Mouse (Mus musculus) adrenal gland, adult 8-10 months (tissue): ENCODE measurements around the gene Rreb1. TPM values are rescaled to one million over a fixed set of nuclear protein-coding genes. Genes with fewer than 3 reads are reported as not detected.
A peak's percentile ranks its signal among the peaks of the same experiment; 100 is the strongest.

Source experiments
- DNase-seq: peaks from one replicate; pipeline ENCODE4 v3.0.0; 2022
- total RNA-seq, 4 experiments: library from RNA; stranded (reverse); gene quantifications; 2 replicates each; pipeline ENCODE4 v1.2.4; 2022

Gene Rreb1
- total RNA-seq, 4 experiments from 2014 or later, result 53.1 to 74.5 (median 62.9) TPM

DNA sequence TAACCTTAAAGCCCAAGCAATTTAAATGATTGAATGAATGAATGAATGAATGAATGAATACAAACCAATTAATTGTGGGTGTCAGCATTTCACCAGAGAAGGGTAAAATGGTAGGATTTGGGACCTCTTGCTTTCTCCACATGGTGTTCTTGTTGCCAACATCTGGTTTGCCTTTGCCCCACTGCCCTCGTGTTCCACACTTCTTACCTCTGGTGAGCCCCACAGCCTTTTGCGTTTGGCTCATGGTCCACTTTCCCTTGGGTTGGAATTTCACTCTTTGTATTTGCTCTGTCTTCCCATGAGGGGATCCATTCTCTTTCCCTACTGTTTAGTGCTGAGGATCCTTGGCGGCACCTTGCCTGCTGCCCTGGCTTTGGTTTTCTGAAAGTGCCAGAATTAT, 99.0 kb downstream of the Rreb1 start:
- no peak for DNase-seq

GRCm38 (mm10) chr13:37878918-37879331, 100.7 kb downstream of the Rreb1 start:
- no peak for DNase-seq

DNA sequence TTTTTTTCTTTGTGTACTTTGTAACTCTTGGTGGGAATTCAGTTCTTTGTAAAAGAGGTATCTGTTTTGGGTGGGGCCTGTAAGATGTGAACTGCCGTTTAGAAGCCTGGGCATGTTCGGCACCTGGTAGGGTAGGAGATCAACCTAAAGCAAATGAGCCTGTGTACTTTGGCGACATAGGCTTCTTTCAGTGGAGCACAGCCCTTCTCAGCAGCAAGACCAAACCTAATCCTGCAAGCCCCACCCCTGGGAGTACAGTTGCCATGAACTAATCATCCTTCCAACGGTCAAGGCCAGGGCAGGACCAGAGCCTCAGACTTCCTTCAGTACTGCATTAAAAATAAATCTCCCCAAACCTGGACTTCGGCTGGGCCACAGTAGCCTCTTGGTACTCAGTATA, 101.4 kb downstream of the Rreb1 start:
- peak; percentile 64 for DNase-seq

GRCm38 (mm10) chr13:37880035-37880434, 101.8 kb downstream of the Rreb1 start:
- no peak for DNase-seq

DNA sequence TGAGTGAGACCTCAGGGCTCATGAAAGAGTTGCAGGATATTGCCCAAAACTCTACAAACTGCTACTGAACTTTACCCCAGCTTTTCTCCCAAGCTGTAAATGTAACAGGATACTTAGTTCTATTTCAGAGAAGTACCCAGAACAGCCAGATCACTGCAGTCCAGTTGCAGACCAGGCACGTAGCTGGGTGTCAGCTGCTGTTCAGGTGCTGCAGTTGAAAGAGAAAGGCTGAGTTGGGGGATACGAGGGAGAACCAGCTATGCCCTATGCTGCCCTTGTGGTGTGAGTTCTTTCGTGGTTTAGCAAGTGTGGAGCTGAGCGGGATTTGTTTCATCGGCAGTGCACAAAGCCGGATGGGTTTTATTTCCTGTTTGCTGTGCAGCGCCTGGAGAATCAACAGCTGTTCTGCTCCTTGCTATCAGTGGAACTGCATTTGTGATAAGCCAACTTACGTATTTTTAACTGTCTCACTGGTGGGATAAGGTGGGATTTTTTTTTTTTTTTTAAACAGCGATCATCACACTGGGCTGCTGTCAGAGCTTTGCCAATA, 102.5 kb downstream of the Rreb1 start:
- no peak for DNase-seq

- DNase-seq, result peak; percentile 62
Observed at GRCm38 (mm10) chr13:37882521-37882920, 104.3 kb downstream of the Rreb1 start.

DNA sequence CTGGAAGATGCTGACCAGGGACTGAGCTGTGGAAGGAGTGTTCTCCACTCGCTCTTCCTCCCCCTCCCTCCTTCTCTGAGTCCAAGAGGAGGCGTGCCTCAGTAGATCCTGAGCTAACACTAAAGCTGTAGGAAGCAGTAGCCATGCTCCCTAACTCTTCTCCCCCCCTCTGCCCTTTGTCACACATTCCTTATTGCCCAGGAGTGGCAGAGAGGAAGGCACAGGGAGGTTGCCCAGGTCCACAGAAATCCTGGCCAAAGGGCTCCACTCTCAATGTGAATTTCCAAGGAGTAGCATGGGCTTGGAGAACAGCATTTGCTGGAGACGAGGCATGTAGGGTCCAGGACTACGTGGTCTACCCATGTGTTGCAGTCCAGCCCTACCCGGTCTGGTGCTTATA, 104.8 kb downstream of the Rreb1 start:
- no peak for DNase-seq

GRCm38 (mm10) chr13:37885392-37885791, 107.2 kb downstream of the Rreb1 start:
- no peak for DNase-seq

DNA sequence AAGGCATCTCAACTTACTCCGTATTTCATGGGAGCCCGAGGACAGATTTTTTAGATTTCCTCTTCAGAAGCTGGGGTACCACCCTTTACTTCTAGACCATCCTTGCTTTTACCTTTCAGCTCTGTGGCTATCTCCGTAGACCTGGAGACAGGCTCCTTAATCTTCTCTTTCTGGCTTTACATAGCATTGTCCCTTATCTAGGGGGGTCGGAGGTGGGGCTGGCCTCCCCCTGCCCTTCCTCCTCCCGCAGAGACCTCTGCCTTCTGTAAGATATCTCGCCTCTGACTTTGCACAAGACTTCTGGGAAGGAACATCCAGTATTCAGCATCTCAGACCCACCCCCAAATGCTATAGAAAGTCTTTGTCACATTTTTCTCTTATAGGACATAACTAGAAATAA, 107.8 kb downstream of the Rreb1 start:
- DNase-seq, result no peak

- no peak for DNase-seq
Observed at GRCm38 (mm10) chr13:37894756-37895155, 116.6 kb downstream of the Rreb1 start.

DNA sequence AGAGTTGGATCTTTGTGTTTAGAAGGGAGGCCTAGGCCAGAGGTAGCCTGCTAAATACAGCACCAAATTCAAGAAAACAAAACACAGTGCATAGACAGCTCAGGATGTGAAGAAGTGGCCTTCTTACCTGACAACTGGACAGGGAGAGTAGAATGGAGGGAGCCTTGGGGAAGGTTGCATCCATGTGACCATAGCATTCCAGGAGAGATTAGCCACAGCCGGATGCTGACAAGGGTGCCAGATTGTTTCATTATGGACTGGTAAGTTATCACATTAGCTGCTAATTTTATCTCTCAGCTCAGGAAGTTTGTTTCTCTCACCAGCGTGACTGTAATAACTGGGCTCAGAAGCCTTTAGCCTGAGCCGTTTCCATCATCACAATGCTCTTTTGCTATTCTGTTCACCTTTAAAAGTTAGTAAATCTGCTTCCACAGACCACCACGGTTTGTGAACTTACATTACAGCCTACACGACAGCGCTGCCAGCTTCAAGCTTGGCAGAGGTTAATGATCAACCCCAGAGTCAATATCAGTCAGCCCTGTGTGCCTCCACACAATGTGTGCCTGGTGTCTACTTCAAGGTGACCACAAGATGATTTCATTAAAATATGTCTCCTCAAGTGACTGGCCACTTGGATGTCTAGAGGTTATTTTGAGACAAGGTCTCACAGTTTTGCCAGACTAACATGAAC, 117.5 kb downstream of the Rreb1 start:
- DNase-seq, result no peak

DNA sequence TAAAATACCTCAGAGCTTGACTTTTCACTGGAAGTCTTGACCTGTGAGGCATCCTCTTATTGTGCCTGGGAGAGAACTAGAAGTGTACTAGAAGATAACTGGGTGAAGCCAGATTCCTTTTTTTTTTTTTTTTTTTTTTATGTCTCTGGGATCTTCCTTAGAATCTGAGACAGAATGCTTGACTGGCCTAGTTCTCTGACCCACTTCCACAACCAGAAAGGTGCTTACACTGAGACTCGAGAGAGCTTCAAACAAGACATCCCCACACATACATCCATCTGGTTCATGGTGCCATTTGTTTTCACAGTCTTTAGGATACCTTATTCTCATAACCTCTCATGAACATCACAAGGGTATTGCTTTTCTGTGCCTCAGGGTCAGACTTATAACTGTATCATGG, 118.2 kb downstream of the Rreb1 start:
- no peak for DNase-seq

DNA sequence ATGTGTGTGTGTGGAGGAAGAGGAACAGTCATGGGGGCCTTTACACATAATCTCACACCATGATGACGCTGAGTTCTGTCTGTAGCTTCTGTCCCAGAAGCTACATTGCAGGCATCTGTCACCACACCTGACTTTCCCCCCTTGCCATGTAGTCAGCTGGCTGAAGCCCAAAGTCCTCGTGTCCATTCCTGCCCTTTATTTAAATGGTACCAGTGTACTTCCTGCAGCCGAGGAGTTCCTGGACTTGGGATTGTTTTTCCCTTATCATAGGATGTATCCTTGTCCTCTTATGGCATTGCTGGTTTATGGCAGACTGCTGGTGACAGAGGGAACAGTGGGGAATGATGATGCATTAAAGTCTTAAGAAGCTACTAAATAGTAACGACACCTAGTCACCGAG, 120.6 kb downstream of the Rreb1 start:
- no peak for DNase-seq

DNA sequence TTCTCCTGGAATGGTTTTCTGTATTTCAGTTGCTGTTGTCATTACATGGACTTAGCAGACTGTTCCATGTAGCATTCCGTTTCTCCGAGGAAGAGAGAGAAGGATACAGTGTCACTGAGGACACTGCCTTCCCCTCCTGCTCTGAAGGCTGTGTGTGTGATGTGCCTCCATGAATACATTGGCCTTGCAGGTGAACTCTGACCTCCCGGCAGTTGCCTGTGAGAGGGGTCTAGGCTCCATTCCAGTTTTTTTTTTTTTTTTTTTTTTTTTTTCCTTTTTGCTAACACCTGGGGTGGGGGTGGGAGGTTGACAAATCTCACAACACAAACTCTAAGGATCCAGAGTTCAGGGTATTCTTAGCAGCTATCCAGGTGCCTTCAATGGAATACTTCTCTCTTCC, 124.8 kb downstream of the Rreb1 start:
- DNase-seq, result no peak

DNA sequence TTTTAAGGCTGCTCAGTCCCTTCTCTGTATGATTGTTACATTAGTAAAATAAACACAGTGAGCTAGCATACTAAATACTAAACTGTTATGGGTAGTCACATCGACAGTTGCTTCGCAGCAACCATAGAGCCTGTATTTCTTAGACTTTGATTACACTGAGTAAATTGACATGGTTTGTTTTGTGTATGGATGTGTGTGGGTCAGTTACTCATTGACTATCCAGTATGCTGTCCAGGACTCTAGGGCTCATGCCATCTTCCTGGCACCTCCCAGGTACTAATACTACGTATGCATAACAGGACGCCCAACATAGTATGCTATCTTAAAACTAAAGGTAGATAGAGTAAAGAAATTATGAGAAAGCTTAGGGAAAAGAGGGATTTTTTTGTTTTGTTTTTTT, 125.3 kb downstream of the Rreb1 start:
- no peak for DNase-seq

GRCm38 (mm10) chr13:37904436-37904835, 126.2 kb downstream of the Rreb1 start:
- no peak for DNase-seq

- DNase-seq, result no peak
Observed at GRCm38 (mm10) chr13:37908061-37908460, 129.9 kb downstream of the Rreb1 start.

DNA sequence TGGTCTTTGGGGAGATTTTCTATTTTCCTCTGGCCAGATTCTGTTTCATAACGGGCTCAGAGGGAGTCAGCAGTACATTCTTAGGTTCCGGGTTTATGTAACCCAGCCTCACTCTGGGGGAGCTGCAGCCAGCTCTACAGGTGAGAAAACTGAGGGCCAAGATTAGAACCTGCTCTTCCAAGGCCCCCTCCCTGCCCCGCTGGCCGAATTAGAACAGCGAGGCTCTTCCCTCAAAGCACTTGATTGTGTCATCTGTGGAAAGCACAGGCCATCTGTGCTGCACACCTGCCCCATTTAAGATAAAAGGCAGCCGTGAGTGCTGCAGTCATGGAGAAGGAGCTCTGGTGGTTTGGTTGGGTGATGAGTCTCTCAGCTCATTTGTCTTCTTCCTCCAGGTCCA, 130.3 kb downstream of the Rreb1 start:
- no peak for DNase-seq

DNA sequence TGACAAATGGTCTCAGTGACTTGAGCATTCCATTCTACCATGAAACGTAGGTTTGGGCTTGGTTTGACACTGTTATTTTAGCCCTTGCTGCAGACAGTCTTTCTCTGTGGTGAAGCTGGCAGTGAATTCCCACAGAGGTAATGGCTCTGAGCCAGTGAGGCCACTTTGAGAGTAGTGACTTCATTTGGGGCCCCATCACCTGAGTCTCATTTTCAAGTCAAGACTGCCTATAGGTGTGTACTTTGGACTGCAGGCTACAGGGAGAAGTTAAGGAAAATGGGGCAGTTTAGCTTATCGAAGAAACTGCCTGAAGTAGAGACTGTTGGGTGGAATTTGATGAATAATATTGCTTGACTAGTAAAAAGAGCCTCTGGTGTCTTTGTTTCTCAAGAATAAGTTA, 131.0 kb downstream of the Rreb1 start:
- DNase-seq, result no peak

- DNase-seq, result no peak
Observed at GRCm38 (mm10) chr13:37912011-37912410, 133.8 kb downstream of the Rreb1 start.

GRCm38 (mm10) chr13:37912591-37913467, 134.6 kb downstream of the Rreb1 start:
- DNase-seq, result no peak

GRCm38 (mm10) chr13:37913963-37914362, 135.8 kb downstream of the Rreb1 start:
- DNase-seq, result no peak
